Mouse (Mus musculus): ENCODE measurements around the gene Parp8. TPM values are rescaled to one million over a fixed set of nuclear protein-coding genes. Genes with fewer than 3 reads are reported as not detected.

Gene Parp8
- polyA plus RNA-seq, 1 experiment from 2014 or later, result 20.4 TPM

DNA sequence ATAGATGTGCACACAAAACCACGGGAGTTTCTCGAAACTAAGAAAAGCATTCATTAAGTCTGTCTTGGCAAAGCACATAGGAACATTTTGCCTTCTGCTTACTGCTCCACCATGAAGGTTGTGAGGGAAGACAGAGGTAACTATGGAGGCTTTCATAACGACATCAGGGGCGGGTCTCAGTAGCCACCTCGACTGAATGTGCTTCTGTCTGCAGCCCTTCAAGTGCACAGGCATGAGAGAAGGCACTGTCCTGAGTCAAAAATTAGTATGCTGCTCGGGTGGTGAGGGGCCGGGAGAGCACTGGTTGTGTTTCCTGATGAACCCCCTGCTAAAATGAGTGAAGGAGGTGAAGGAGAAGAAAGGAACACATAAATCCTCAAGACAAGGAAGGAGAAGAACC, 51.8 kb downstream of the Parp8 start:
- Histone ChIP-seq H3K36me3 (no peaks in the 10 kb centered on the region), H3K9ac (no peak overlapping the region), H3K27ac (no peak overlapping the region), H3K4me3 (no peak overlapping the region), H3K4me2 (replicated peaks) (no peak overlapping the region), H3K4me1 (0 out of 2 replicates have a peak, but pooled peaks cover 5% of the 10 kb centered on the region), H3K27me3 (no peaks in the 10 kb centered on the region), H3K9me3 (replicated peaks) (no peaks in the 10 kb centered on the region)
- ATAC-seq (ENCODE audit: low FRiP score), result peak; percentile 66
- WGBS, result 76% methylated on average over 7 of the region's 7 CpGs

DNA sequence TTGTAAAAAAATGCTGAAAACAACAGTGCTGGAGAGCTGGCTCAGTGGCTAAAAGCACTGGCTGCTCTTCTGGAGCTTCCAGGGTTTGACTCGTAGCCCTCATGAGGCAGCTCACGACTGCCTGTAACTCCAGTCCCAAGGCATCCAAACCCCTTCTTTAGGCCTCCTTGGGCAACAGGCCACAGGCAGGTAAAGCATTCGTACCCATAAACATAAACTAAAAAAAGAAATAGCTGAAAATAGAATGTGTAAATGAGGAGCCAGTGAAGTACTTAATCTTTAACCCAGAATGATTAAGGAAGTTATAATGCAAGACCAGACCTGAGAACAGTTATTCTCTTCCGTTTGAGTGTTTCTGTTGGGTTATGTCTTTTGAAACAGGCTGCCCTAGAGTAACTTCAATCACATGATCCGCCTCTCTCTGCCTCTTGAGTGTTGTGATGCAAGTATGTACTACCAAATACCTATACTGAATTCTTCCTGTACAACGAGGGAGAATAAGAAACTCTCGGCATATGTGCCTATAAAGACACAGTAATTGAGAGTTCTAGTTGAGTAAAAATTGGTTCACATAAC, 53.2 kb downstream of the Parp8 start:
- Histone ChIP-seq H3K4me2 (replicated peaks) (no peak overlapping the region), H3K27ac (no peak overlapping the region), H3K36me3 (no peaks in the 10 kb centered on the region), H3K4me1 (0 out of 2 replicates have a peak, but pooled peaks cover 5% of the 10 kb centered on the region), H3K27me3 (no peaks in the 10 kb centered on the region), H3K4me3 (no peak overlapping the region), H3K9ac (no peak overlapping the region), H3K9me3 (replicated peaks) (no peaks in the 10 kb centered on the region)
- WGBS, result 89% methylated on average over 7 of the region's 7 CpGs
- ATAC-seq (ENCODE audit: low FRiP score), result no peak

DNA sequence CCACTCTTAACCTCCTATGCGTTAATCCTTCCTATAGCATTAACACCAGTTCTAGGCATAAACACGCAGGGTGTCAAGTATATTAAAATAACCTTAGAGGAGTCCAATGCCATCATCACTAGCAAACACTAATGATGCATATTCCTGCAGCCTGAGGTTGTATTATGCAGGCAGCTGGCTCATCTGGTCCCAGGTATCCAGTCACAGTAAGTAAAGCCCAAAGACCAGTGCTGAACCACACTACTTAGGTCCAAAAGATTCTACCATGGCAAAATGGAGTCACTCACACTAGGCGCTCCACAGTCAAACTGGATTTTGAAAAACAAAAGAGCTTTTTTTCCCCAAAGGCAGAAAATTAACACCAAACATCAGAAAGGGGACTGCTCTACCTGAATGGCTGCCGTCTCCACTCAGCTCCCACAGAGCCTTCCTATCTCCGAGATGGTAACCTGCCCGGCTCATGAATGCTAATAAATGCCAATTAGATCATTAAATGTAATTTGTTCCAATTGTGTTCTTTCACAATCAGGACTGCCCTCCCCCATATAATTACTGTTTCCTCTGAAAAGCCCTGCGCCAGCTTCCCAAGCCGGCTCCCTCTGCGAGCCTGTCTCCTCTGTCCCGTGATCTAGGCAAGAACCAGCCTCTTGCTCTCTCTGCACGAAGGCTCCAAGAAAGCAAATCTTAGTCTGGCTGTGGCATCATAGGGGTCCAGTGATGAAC, 54.5 kb downstream of the Parp8 start:
- H3K27ac ChIP-seq, result no peak overlapping the region
- 0 out of 2 replicates have a peak, but pooled peaks cover 5% of the 10 kb centered on the region for H3K4me1 ChIP-seq
- no peaks in the 10 kb centered on the region for H3K9me3 ChIP-seq (replicated peaks)
- H3K27me3 ChIP-seq, result no peaks in the 10 kb centered on the region
- H3K4me2 ChIP-seq (replicated peaks), result no peak overlapping the region
- no peak overlapping the region for H3K9ac ChIP-seq
- no peak for ATAC-seq (ENCODE audit: low FRiP score)
- H3K36me3 ChIP-seq, result no peaks in the 10 kb centered on the region
- WGBS, result 72% methylated on average over 11 of the region's 11 CpGs
- H3K4me3 ChIP-seq, result no peak overlapping the region

DNA sequence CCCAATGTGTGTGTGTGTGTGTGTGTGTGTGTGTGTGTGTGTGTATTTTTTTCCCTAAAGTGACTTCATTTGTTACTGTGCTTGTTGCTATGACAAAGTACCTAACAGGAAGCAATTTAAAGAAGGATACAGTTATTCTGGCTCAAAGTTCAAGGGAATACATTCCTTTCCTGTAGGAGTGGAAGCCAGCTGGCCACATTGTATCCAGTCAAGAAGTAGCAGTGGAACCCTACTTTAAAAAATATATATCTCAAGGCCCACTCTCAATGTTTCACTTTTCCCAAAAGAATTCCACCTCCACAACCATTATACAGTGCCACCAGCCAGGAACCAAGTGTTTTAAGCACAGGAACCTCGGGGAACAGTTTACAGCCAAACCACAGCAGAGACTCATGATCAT, 55.7 kb downstream of the Parp8 start:
- H3K36me3 ChIP-seq, result no peaks in the 10 kb centered on the region
- ATAC-seq (ENCODE audit: low FRiP score), result no peak
- H3K4me3 ChIP-seq, result no peak overlapping the region
- no peak overlapping the region for H3K27ac ChIP-seq
- H3K27me3 ChIP-seq, result no peaks in the 10 kb centered on the region
- 74% methylated on average over 1 of the region's 1 CpGs for WGBS
- H3K4me1 ChIP-seq, result 0 out of 2 replicates have a peak, but pooled peaks cover 5% of the 10 kb centered on the region
- H3K9ac ChIP-seq, result no peak overlapping the region
- no peaks in the 10 kb centered on the region for H3K9me3 ChIP-seq (replicated peaks)
- no peak overlapping the region for H3K4me2 ChIP-seq (replicated peaks)

DNA sequence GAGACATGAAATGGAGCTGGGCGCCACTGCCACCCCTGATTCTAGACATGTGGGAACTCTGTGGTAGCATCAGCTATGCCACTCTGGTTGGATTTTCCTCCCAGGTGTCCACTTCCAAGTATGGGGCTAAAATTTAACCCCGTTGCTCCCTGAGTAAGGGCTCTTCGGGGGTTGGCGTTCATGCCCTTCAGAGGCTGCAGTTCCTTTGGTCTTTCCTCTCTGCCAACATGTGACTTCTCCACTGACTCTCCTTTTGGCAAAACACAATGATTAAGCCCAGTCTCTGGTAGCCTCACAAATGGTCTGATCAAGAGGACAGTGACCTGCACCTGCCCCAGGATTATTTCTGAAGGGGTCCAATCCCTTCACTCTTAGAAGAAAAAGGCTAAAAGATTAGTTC, 56.4 kb downstream of the Parp8 start:
- Histone ChIP-seq H3K9me3 (replicated peaks) (no peaks in the 10 kb centered on the region), H3K4me3 (no peak overlapping the region), H3K36me3 (no peaks in the 10 kb centered on the region), H3K27ac (no peak overlapping the region), H3K27me3 (no peaks in the 10 kb centered on the region), H3K9ac (no peak overlapping the region), H3K4me1 (0 out of 2 replicates have a peak, but pooled peaks cover 5% of the 10 kb centered on the region), H3K4me2 (replicated peaks) (no peak overlapping the region)
- WGBS, result 93% methylated on average over 4 of the region's 4 CpGs
- no peak for ATAC-seq (ENCODE audit: low FRiP score)

DNA sequence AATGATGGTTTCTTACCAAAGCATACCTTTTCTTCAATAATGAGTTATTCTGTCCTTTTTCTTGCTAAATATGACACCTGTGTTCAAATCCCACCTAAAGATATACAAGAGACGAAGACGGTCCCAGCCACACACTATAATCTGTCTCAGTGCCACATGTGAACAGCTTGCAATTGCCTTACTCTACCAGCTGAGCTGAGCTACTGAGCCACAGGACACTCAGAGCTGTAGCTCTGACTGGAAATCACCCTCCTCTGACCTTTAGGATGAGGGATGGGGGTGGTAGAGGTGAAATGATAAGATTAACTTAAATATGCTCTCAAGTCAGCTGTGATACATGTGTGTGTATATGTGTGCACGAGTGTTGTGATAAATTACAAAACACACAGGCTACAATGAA, 57.9 kb downstream of the Parp8 start:
- H3K27me3 ChIP-seq, result no peaks in the 10 kb centered on the region
- no peak overlapping the region for H3K9ac ChIP-seq
- ATAC-seq (ENCODE audit: low FRiP score), result no peak
- no peak overlapping the region for H3K27ac ChIP-seq
- no peak overlapping the region for H3K4me3 ChIP-seq
- H3K4me1 ChIP-seq, result peaks cover 8% of the 10 kb centered on the region; the same call in 1 of the 2 replicates
- H3K36me3 ChIP-seq, result no peaks in the 10 kb centered on the region
- H3K9me3 ChIP-seq (replicated peaks), result no peaks in the 10 kb centered on the region
- no peak overlapping the region for H3K4me2 ChIP-seq (replicated peaks)
- 93% methylated on average over 3 of the region's 3 CpGs for WGBS

DNA sequence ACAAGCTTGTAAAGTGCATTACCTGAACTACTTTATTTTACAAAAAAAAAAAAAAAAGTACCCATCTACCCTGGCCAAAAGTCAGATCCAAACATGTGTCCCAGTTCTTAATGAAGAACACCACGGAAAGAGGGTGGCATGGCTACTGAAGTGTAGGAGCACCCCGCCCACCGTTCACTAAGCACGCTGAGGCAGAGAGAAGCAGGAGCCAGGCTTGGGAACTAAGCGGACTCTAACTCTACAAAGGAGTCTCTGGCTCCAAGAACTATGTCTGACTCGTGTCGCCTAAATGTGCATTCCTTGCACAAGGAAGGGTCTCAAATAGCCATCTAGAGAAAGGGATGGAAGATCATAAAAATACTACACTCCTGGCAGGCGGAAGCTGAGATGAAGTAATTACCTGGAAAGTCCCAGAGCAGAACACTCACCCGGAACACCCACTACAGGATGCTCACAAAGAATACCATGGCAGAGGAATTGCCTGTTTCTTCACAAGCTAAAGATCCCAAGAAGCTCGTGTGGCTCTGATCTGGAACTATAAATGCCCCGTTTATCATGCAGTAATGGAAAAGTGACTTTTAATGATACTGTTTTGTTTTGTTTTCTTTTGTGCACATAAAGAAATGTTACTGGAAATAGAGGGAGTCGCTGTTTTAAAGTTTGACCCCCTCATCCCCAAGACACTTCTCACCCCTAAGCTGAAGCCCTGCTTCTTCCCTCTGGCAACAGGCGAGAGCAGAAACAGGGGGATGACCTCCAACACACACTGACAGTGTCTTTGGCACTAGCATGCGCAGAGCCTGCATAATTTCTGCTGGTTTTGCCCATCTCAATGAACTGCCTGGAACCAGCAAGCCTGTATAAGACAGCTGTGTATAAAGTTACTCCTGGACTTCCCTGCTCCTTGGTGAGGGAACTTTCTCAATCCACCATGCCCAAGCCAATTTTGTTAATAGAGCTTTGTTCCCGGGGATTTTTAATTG, 62.6 kb downstream of the Parp8 start:
- Histone ChIP-seq H3K36me3 (no peaks in the 10 kb centered on the region), H3K4me3 (no peak overlapping the region), H3K9me3 (replicated peaks) (no peaks in the 10 kb centered on the region), H3K4me1 (peaks cover 3% of the 10 kb centered on the region; the same call in 1 of the 2 replicates), H3K9ac (no peak overlapping the region), H3K27ac (no peak overlapping the region), H3K4me2 (replicated peaks) (no peak overlapping the region), H3K27me3 (no peaks in the 10 kb centered on the region)
- 87% methylated on average over 15 of the region's 15 CpGs for WGBS
- no peak for ATAC-seq (ENCODE audit: low FRiP score)

DNA sequence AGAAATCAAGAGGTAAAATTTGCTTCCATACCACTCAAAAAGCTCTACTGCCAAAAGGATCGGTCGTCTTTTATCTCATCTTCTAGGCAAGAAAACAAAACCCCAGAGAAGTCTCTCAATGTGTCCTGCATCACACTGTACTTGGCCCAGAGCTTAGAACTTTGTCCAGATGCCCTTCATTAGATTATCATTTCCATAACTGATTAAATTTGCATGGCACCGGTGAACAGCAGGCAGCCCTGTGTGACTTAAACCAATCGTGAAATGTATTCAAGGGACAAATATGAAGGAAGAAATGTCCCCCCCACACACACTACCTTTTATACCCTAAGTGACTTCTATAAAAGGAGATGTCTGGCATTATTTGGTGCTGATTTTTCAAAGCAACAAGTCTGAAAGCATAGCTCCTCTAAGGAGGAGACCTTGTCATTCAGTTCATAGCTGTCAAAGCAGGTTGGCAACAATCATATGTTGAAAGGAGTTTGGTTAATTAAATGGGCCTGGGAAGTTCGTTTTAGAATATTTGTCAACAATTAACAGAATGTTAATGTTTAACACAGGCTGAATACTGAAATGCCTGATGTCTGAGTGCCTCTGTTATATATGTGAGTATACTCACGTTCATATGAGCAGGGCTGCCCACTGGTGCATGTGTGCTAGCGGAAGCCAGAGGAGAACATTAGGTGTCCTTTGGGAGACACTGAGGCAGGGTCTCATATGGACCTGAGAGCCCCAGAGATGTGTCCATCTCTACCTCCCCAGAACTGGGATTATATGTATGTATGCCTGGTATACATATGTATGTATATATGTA, 66.4 kb downstream of the Parp8 start:
- Histone ChIP-seq H3K27me3 (no peaks in the 10 kb centered on the region), H3K36me3 (no peaks in the 10 kb centered on the region), H3K4me2 (replicated peaks) (no peak overlapping the region), H3K27ac (no peak overlapping the region), H3K4me3 (no peak overlapping the region), H3K4me1 (peaks cover 4% of the 10 kb centered on the region; the same call in 1 of the 2 replicates), H3K9me3 (replicated peaks) (no peaks in the 10 kb centered on the region), H3K9ac (no peak overlapping the region)
- whole genome bisulfite sequencing, result 74% methylated on average over 7 of the region's 7 CpGs
- no peak for ATAC-seq (ENCODE audit: low FRiP score)

DNA sequence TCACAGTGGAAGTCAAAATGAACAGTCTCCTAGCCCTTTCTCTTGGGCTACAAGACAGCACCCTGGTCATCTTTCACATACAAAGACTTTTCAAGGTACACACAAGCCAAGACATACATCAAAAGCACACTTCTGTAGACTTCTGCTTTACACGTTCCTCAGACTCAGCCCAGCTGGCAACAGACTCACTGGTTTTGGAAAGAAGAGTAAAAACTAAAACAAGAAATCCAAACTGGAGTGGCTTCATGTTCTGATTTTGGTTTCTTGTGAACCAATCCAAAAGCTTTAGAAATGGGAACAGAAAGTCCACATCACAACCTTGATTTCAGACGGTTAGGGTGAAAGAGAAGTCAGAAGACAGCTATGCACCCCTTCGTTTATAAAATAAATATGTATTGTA, 67.8 kb downstream of the Parp8 start:
- H3K36me3 ChIP-seq, result no peaks in the 10 kb centered on the region
- H3K4me1 ChIP-seq, result peaks cover 3% of the 10 kb centered on the region; the same call in 1 of the 2 replicates
- H3K4me3 ChIP-seq, result no peak overlapping the region
- H3K9ac ChIP-seq, result no peak overlapping the region
- no peak overlapping the region for H3K27ac ChIP-seq
- H3K9me3 ChIP-seq (replicated peaks), result no peaks in the 10 kb centered on the region
- no peak for ATAC-seq (ENCODE audit: low FRiP score)
- H3K27me3 ChIP-seq, result no peaks in the 10 kb centered on the region
- H3K4me2 ChIP-seq (replicated peaks), result no peak overlapping the region
- 89% methylated on average over 3 of the region's 3 CpGs for WGBS

DNA sequence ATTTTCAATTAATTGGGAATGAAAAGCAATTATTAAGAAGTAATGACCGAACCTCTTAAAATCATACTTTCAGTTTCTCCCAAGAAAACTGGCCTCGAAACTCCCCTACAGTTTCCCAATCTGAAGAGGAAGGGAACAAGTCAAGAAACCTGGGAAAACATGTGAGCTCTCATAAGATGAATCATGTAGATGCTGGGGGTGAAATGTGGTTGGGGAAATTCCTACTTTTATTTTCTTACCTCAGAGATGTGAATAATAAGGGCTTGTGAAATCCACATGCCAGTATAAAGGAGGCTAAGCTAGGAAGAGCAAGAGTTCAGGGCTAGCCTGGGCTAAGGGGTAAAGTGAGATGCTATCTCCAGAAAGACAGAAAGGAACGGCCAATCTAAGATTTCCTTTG, 74.0 kb downstream of the Parp8 start:
- 97% methylated on average over 3 of the region's 3 CpGs for WGBS
- peaks cover 3% of the 10 kb centered on the region; the same call in 1 of the 2 replicates for H3K4me1 ChIP-seq
- no peak overlapping the region for H3K4me2 ChIP-seq (replicated peaks)
- no peaks in the 10 kb centered on the region for H3K27me3 ChIP-seq
- no peaks in the 10 kb centered on the region for H3K9me3 ChIP-seq (replicated peaks)
- no peak for ATAC-seq (ENCODE audit: low FRiP score)
- H3K4me3 ChIP-seq, result no peak overlapping the region
- no peak overlapping the region for H3K9ac ChIP-seq
- H3K36me3 ChIP-seq, result no peaks in the 10 kb centered on the region
- no peak overlapping the region for H3K27ac ChIP-seq

DNA sequence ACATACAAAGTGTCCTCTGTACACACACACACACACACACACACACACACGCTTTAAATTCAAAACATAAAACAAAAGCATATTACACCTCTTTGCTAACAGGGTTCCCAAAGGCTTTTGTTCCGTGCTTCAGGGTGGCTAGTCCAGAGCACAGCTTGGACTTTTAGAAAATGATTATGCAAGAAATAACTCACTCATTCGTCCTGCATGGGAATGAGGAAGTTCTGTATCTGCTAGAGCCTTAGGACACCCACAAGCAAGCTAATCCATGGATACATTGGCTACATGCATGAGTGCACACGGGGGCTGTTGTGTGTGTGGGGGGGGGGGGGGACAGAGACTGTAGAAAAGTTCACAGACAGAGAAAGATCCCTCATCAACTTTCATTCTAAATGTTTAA, 75.8 kb downstream of the Parp8 start:
- Histone ChIP-seq H3K9ac (no peak overlapping the region), H3K4me3 (no peak overlapping the region), H3K36me3 (no peaks in the 10 kb centered on the region), H3K4me2 (replicated peaks) (no peak overlapping the region), H3K27me3 (no peaks in the 10 kb centered on the region), H3K27ac (no peak overlapping the region), H3K4me1 (peaks cover 3% of the 10 kb centered on the region; the same call in 1 of the 2 replicates), H3K9me3 (replicated peaks) (no peaks in the 10 kb centered on the region)
- WGBS, result 66% methylated on average over 4 of the region's 4 CpGs
- ATAC-seq (ENCODE audit: low FRiP score), result no peak
